Mouse (Mus musculus) neural tube, embryonic 12.5 days (tissue): ENCODE data around the gene Igflr1. TPM values are rescaled to one million over a fixed set of nuclear protein-coding genes. Genes with fewer than 3 reads are reported as not detected.
A peak's percentile ranks its signal among the peaks of the same experiment; 100 is the strongest.

Source experiments
- ATAC-seq: fragments of 200-750 bp; cut with Nextera tagmentation; 2 replicates; pipeline ENCODE4 v1.8.0; 2017; ENCODE audit warnings: low read depth, mild to moderate bottlenecking, moderate TSS enrichment, moderate library complexity; ENCODE audit not compliant: low FRiP score
- H3K27ac ChIP-seq: fragments of 300-500 bp; sonication (generic); 2 replicates; pipeline ENCODE4 v1.5.1; 2016
- H3K27me3 ChIP-seq: fragments of 300-500 bp; sonication (generic); replicated peaks from 2 replicates; pipeline ENCODE4 v1.6.1; 2016; ENCODE audit warnings: mild to moderate bottlenecking
- H3K36me3 ChIP-seq: fragments of 300-500 bp; sonication (generic); 2 replicates; pipeline ENCODE4 v1.6.1; 2016; ENCODE audit warnings: mild to moderate bottlenecking
- H3K4me1 ChIP-seq: fragments of 300-500 bp; sonication (generic); 2 replicates; pipeline ENCODE4 v1.6.1; 2016
- H3K4me2 ChIP-seq: fragments of 300-500 bp; sonication (generic); replicated peaks from 2 replicates; pipeline ENCODE4 v1.6.1; 2016; ENCODE audit warnings: mild to moderate bottlenecking
- H3K4me3 ChIP-seq: fragments of 300-500 bp; sonication (generic); 2 replicates; pipeline ENCODE4 v1.5.1; 2016
- H3K9ac ChIP-seq: fragments of 300-500 bp; sonication (generic); 2 replicates; pipeline ENCODE4 v1.6.1; 2016; ENCODE audit warnings: mild to moderate bottlenecking
- H3K9me3 ChIP-seq: fragments of 300-500 bp; sonication (generic); 2 replicates; pipeline ENCODE4 v1.6.1; 2016; ENCODE audit warnings: mild to moderate bottlenecking
- WGBS: fragments of 180-500 bp; shearing (Covaris S2); methylation state at CpG from one replicate; pipeline ENCODE4 v1.1.7; 2016; 5-methylcytosine and 5-hydroxymethylcytosine counted together
- polyA plus RNA-seq: library from polyadenylated mRNA; unstranded; fragments of >200 nt; fragmentation: Nextera tagmentation; extraction: Ambion mirVana; gene quantifications from 2 replicates; pipeline ENCODE4 v1.2.1, GENCODE M21; 2016

Igflr1 gene
- polyA plus RNA-seq, 1 experiment from 2014 or later, result 5.7 TPM

GRCm38 (mm10) chr7:30593579-30594509 is 28.6 kb downstream of the Igflr1 start:
- Histone ChIP-seq H3K9me3 (no peaks in the 10 kb centered on the region), H3K27ac (no peak overlapping the region), H3K36me3 (no peaks in the 10 kb centered on the region), H3K27me3 (no peaks in the 10 kb centered on the region), H3K4me3 (no peak overlapping the region), H3K4me2 (no peak overlapping the region), H3K9ac (0 out of 2 replicates have a peak overlapping the region, but pooled peaks have one; percentile 33), H3K4me1 (peaks cover 6% of the 10 kb centered on the region)
- no peak for ATAC-seq
- WGBS, result 80% methylated on average over 10 of the region's 10 CpGs

DNA sequence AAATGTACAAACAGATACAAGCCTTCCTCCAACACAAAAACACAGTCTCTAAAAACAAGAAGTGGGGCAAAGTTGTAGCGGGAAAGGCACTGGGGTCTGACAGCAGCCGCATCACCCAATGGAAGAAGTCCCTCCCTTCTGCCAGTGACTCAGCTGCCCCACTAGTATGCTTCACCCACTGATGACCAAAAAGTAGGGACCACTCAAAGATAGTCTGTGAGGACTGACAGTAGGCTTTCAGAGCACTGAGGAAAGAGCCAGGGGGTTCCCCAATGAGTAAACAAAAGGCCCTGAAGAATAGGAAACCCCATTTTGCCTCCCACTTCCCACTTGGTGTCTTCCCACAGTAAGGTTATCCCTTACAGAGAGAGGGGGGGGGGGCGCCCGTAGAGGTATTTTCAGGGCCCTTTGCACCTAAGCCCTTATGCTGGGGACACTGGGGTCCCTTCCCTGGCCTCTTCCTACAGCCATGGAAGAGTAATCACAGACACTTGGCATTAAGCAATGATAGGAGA is 29.3 kb downstream of the Igflr1 start:
- WGBS, result 68% methylated on average over 4 of the region's 4 CpGs
- no peak overlapping the region for H3K4me3 ChIP-seq
- no peaks in the 10 kb centered on the region for H3K9me3 ChIP-seq
- H3K36me3 ChIP-seq, result no peaks in the 10 kb centered on the region
- peaks cover 6% of the 10 kb centered on the region for H3K4me1 ChIP-seq
- no peak overlapping the region for H3K27ac ChIP-seq
- ATAC-seq, result no peak
- H3K27me3 ChIP-seq, result no peaks in the 10 kb centered on the region
- no peak overlapping the region for H3K4me2 ChIP-seq
- no peak overlapping the region for H3K9ac ChIP-seq

GRCm38 (mm10) chr7:30596093-30596492 is 30.9 kb downstream of the Igflr1 start:
- peaks cover 6% of the 10 kb centered on the region; the same call in 1 of the 2 replicates for H3K4me1 ChIP-seq
- no peak overlapping the region for H3K27ac ChIP-seq
- WGBS, result 79% methylated on average over 5 of the region's 5 CpGs
- H3K4me3 ChIP-seq, result no peak overlapping the region
- H3K27me3 ChIP-seq, result no peaks in the 10 kb centered on the region
- no peak for ATAC-seq
- H3K9ac ChIP-seq, result no peak overlapping the region
- no peaks in the 10 kb centered on the region for H3K36me3 ChIP-seq
- no peak overlapping the region for H3K4me2 ChIP-seq
- H3K9me3 ChIP-seq, result no peaks in the 10 kb centered on the region

DNA sequence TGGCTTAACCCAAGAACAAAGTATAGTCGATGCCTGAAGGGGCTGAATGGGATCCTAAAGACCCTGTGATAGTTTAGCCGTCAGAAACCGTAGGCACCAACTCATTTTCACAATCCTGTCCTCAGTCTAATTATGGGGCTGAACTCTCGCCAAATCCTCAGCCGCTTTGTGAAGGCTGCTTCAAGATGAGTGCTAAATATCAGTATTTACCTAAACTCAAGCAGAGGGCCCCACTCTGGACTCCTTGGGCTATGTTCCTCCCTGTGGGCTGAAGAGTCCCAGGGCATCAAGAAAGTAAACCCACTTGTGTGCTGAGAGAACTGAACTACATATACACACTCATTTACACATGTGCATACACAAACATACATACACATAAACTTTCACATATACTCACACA is 31.6 kb downstream of the Igflr1 start:
- H3K4me1 ChIP-seq, result peaks cover 6% of the 10 kb centered on the region; the same call in 1 of the 2 replicates
- H3K36me3 ChIP-seq, result no peaks in the 10 kb centered on the region
- H3K27ac ChIP-seq, result no peak overlapping the region
- no peak for ATAC-seq
- H3K9ac ChIP-seq, result no peak overlapping the region
- no peak overlapping the region for H3K4me2 ChIP-seq
- H3K9me3 ChIP-seq, result no peaks in the 10 kb centered on the region
- 82% methylated on average over 5 of the region's 5 CpGs for WGBS
- H3K27me3 ChIP-seq, result no peaks in the 10 kb centered on the region
- no peak overlapping the region for H3K4me3 ChIP-seq

DNA sequence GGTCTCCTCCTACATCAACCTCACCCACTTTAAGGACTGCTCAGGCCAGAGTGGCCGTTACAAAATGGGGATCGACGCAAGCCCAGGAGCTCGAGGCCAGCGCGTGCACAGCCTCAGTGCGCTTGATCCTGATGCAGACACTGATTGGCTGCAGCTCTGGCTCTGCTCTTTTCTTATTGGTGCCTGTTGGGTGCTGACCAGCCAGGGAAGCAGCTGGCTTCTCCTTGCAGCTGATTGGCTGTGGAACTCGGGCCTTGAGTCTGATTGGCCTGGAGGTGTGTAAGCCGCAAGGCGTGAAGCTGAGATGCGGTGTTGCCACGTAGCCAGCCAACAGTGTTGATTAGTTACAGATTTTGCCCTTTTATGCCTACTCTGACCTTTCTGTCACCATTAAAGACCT is 33.6 kb downstream of the Igflr1 start, which contains the start of gene Zbtb32:
TSS of gene Zbtb32 (minus strand) at position 124 of the 400 bp plus-strand sequence.
- no peak within 1 kb of the TSS for H3K9ac ChIP-seq
- H3K27me3 ChIP-seq, result no peaks in the 10 kb centered on the region
- ATAC-seq, result no peak
- H3K27ac ChIP-seq, result no peak within 1 kb of the TSS
- peaks cover 6% of the 10 kb centered on the region; the same call in 1 of the 2 replicates for H3K4me1 ChIP-seq
- H3K36me3 ChIP-seq, result no peaks in the 10 kb centered on the region
- peak within 1 kb of the TSS; percentile 45 for H3K4me2 ChIP-seq
- H3K9me3 ChIP-seq, result no peaks in the 10 kb centered on the region
- H3K4me3 ChIP-seq, result 0 out of 2 replicates have a peak within 1 kb of the TSS, but pooled peaks have one; percentile 2
- 96% methylated on average over 12 of the region's 12 CpGs for WGBS

GRCm38 (mm10) chr7:30599933-30600353 is 34.7 kb downstream of the Igflr1 start:
- Histone ChIP-seq H3K4me2 (peak overlapping the region; percentile 45), H3K4me3 (0 out of 2 replicates have a peak overlapping the region, but pooled peaks have one; percentile 2), H3K4me1 (peaks cover 6% of the 10 kb centered on the region; the same call in 1 of the 2 replicates), H3K27ac (no peak overlapping the region), H3K27me3 (no peaks in the 10 kb centered on the region), H3K36me3 (no peaks in the 10 kb centered on the region), H3K9ac (no peak overlapping the region), H3K9me3 (no peaks in the 10 kb centered on the region)
- peak; percentile 98 for ATAC-seq
- WGBS, result under 1% methylated on average over 16 of the region's 16 CpGs

DNA sequence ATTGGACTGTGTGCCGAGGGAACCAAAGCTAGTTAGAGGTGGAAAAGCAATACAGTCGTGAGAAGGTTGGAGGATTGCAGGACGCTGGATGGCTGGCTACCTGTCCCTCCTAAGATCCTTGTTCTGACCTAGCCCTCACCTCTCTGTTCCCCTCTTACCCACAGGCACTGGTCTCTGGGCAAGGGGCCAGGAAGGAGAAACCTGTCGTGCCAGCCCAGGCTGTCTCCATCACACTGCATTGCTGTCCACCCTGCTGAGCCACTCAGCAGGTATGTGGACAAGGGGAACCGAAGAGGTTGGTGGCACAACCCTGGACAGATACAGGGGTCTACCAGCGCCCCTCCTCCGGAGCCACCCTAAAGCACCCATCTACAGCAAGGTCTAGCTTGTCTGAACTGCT is 35.4 kb downstream of the Igflr1 start:
- Histone ChIP-seq H3K4me2 (peak overlapping the region; percentile 45; the same call in 1 of the 2 replicates), H3K9me3 (no peaks in the 10 kb centered on the region), H3K36me3 (no peaks in the 10 kb centered on the region), H3K4me3 (no peak overlapping the region), H3K9ac (no peak overlapping the region), H3K4me1 (peaks cover 6% of the 10 kb centered on the region; the same call in 1 of the 2 replicates), H3K27ac (no peak overlapping the region), H3K27me3 (no peaks in the 10 kb centered on the region)
- 77% methylated on average over 7 of the region's 7 CpGs for WGBS
- ATAC-seq, result peak; percentile 10; the same call in 1 of the 2 replicates

- H3K9ac ChIP-seq, result no peak overlapping the region
- no peak for ATAC-seq
- 72% methylated on average over 3 of the region's 3 CpGs for WGBS
- no peaks in the 10 kb centered on the region for H3K36me3 ChIP-seq
- no peaks in the 10 kb centered on the region for H3K27me3 ChIP-seq
- H3K27ac ChIP-seq, result no peak overlapping the region
- H3K9me3 ChIP-seq, result no peaks in the 10 kb centered on the region
- H3K4me1 ChIP-seq, result peaks cover 6% of the 10 kb centered on the region; the same call in 1 of the 2 replicates
- no peak overlapping the region for H3K4me2 ChIP-seq
- no peak overlapping the region for H3K4me3 ChIP-seq
These were observed 37.4 kb downstream of the Igflr1 start for GRCm38 (mm10) chr7:30602583-30602982.

- Histone ChIP-seq H3K9me3 (no peaks in the 10 kb centered on the region), H3K27me3 (no peaks in the 10 kb centered on the region), H3K4me2 (no peak overlapping the region), H3K4me1 (peaks cover 6% of the 10 kb centered on the region; the same call in 1 of the 2 replicates), H3K27ac (no peak overlapping the region), H3K4me3 (no peak overlapping the region), H3K9ac (no peak overlapping the region), H3K36me3 (no peaks in the 10 kb centered on the region)
- no peak for ATAC-seq
- 72% methylated on average over 8 of the region's 8 CpGs for WGBS
These were observed 39.2 kb downstream of the Igflr1 start for GRCm38 (mm10) chr7:30604424-30604823.

DNA sequence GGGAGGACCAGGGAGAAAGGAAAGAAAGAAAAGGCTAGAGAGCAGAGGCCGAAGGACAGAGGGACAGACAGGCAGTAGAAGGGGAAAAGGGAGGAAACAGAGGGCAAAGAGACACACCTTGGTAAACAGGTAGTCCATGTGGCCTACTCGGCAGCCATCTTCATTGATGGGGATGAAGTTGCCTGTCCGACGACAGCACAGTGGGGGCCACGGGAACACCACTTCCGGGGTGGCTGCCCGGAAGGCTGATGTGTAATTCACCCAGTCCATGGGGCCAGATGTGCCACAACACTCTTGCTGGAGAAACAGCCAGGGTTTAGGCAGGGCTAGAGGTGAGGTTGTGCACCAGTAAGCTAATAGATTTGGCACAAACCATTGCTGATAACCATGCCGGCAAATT is 39.7 kb downstream of the Igflr1 start:
- ATAC-seq, result no peak
- peaks cover 6% of the 10 kb centered on the region; the same call in 1 of the 2 replicates for H3K4me1 ChIP-seq
- no peak overlapping the region for H3K27ac ChIP-seq
- no peak overlapping the region for H3K4me2 ChIP-seq
- no peaks in the 10 kb centered on the region for H3K36me3 ChIP-seq
- no peak overlapping the region for H3K4me3 ChIP-seq
- H3K27me3 ChIP-seq, result no peaks in the 10 kb centered on the region
- WGBS, result 86% methylated on average over 8 of the region's 8 CpGs
- H3K9ac ChIP-seq, result no peak overlapping the region
- no peaks in the 10 kb centered on the region for H3K9me3 ChIP-seq

- Histone ChIP-seq H3K27me3 (no peaks in the 10 kb centered on the region), H3K9me3 (no peaks in the 10 kb centered on the region), H3K9ac (no peak overlapping the region), H3K27ac (no peak overlapping the region), H3K4me1 (peaks cover 5% of the 10 kb centered on the region; the same call in 1 of the 2 replicates), H3K36me3 (no peaks in the 10 kb centered on the region), H3K4me3 (no peak overlapping the region), H3K4me2 (no peak overlapping the region)
- ATAC-seq, result no peak
- 35% methylated on average over 8 of the region's 8 CpGs for WGBS
These were observed 42.6 kb downstream of the Igflr1 start for GRCm38 (mm10) chr7:30607706-30608309.

GRCm38 (mm10) chr7:30608476-30608875 is 43.2 kb downstream of the Igflr1 start:
- Histone ChIP-seq H3K9me3 (no peaks in the 10 kb centered on the region), H3K27me3 (no peaks in the 10 kb centered on the region), H3K36me3 (no peaks in the 10 kb centered on the region), H3K9ac (no peak overlapping the region), H3K4me3 (no peak overlapping the region), H3K4me2 (no peak overlapping the region), H3K4me1 (peaks cover 6% of the 10 kb centered on the region; the same call in 1 of the 2 replicates), H3K27ac (no peak overlapping the region)
- ATAC-seq, result no peak
- WGBS, result 61% methylated on average over 14 of the region's 16 CpGs
